Mouse (Mus musculus) heart, embryonic 11.5 days (tissue): ENCODE results near the gene Sema5a. TPM values are rescaled to one million over a fixed set of nuclear protein-coding genes. Genes with fewer than 3 reads are reported as not detected.

Source experiments
- ATAC-seq: fragments of 200-750 bp; cut with Nextera tagmentation; replicated peaks from 2 replicates; pipeline ENCODE4 v1.8.0; 2017; ENCODE audit warnings: moderate library complexity; ENCODE audit not compliant: insufficient number of reproducible peaks, low FRiP score, low TSS enrichment
- H3K27ac ChIP-seq: fragments of 300-500 bp; sonication (generic); 2 replicates; pipeline ENCODE4 v1.5.1; 2014; ENCODE audit warnings: mild to moderate bottlenecking, low read depth, low read length
- H3K27me3 ChIP-seq: fragments of 300-500 bp; sonication (generic); 2 replicates; pipeline ENCODE4 v1.6.1; 2014; ENCODE audit warnings: mild to moderate bottlenecking, low read length, mixed read lengths; ENCODE audit not compliant: control insufficient read depth, insufficient read depth
- H3K36me3 ChIP-seq: fragments of 300-500 bp; sonication (generic); 2 replicates; pipeline ENCODE4 v1.6.1; 2014; ENCODE audit warnings: mild to moderate bottlenecking, low read length, moderate library complexity, mixed read lengths; ENCODE audit not compliant: control insufficient read depth, insufficient read depth
- H3K4me1 ChIP-seq: fragments of 300-500 bp; sonication (generic); 2 replicates; pipeline ENCODE4 v1.6.1; 2014; ENCODE audit warnings: low read length; ENCODE audit not compliant: control insufficient read depth, insufficient read depth
- H3K4me2 ChIP-seq: fragments of 300-500 bp; sonication (generic); 2 replicates; pipeline ENCODE4 v1.6.1; 2014; ENCODE audit warnings: mild to moderate bottlenecking, moderate library complexity
- H3K4me3 ChIP-seq: fragments of 300-500 bp; sonication (generic); 2 replicates; pipeline ENCODE4 v1.5.1; 2014; ENCODE audit warnings: low read depth, low read length
- H3K9ac ChIP-seq: fragments of 300-500 bp; sonication (generic); 2 replicates; pipeline ENCODE4 v1.6.1; 2014; ENCODE audit warnings: mild to moderate bottlenecking, low read depth, low read length, moderate library complexity
- H3K9me3 ChIP-seq: fragments of 300-500 bp; sonication (generic); replicated peaks from 2 replicates; pipeline ENCODE4 v1.6.1; 2016; ENCODE audit warnings: low read length; ENCODE audit not compliant: control insufficient read depth
- WGBS: fragments of 180-500 bp; shearing (Covaris S2); extraction: QIAGEN DNeasy Blood & Tissue Kit; methylation state at CpG from one replicate; pipeline ENCODE4 v1.1.7; 2014; ENCODE audit not compliant: insufficient replicate concordance; 5-methylcytosine and 5-hydroxymethylcytosine counted together
- polyA plus RNA-seq: library from polyadenylated mRNA; unstranded; fragments of >200 nt; fragmentation: Nextera tagmentation; extraction: Ambion mirVana; gene quantifications from 2 replicates; pipeline ENCODE4 v1.2.1, GENCODE M21; 2014

Gene Sema5a
- polyA plus RNA-seq, 1 experiment from 2014 or later: 3.8 TPM

DNA sequence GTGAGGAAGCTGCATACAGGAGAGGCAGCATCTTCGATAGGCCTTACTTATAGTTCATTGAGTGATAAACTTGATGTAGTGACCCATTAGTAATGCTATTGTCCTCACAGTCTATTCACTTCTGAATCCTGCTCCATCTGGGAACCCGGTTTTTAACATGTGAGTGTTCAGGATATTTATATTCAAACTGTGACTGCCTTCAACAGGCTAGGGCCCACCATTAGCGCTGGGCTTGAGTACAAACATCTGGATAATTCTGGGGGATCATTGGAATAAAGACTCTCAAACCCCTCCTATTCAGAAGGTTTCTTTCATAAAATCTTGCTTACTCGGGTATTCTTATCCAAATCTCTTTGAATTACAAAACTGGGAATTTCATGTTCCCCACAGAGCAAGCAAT lies 379.5 kb downstream of the Sema5a start:
- WGBS: 80% methylated on average over 4 of the region's 4 CpGs

DNA sequence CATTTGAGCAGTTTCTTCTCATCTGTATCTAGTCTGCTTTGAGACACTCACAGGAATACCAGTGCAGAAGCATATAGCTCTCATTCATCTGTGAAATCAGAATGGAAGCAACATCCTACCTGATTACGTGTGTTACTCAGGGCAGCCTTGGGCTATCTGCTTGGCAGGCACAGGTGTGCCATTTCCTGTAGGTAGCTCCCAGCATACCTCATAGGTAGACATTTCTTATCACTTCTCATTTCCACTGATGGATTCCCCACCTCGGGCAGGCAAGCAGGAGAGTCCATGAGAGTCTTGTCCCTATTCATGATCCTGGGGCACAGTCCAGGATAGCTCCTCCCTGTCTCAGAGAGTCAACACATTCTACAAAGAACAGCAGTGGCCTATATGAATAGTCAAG lies 381.4 kb downstream of the Sema5a start:
- H3K4me2 ChIP-seq: no peak overlapping the region
- ATAC-seq: no peak
- no peak overlapping the region for H3K9ac ChIP-seq
- no peak overlapping the region for H3K4me3 ChIP-seq
- no peaks in the 10 kb centered on the region for H3K27me3 ChIP-seq
- H3K9me3 ChIP-seq: no peaks in the 10 kb centered on the region
- H3K4me1 ChIP-seq: 0 out of 2 replicates have a peak, but pooled peaks cover under 1% of the 10 kb centered on the region
- no peak overlapping the region for H3K27ac ChIP-seq
- WGBS: 68% methylated on average over 2 of the region's 2 CpGs
- no peaks in the 10 kb centered on the region for H3K36me3 ChIP-seq

More for the DNA sequence above, 379.5 kb downstream of the Sema5a start:
- no peak for ATAC-seq
- Histone ChIP-seq H3K36me3 (no peaks in the 10 kb centered on the region), H3K4me2 (no peak overlapping the region), H3K27ac (no peak overlapping the region), H3K4me3 (no peak overlapping the region), H3K27me3 (no peaks in the 10 kb centered on the region), H3K9ac (no peak overlapping the region), H3K4me1 (no peaks in the 10 kb centered on the region), H3K9me3 (no peaks in the 10 kb centered on the region)

- Histone ChIP-seq H3K27me3 (no peaks in the 10 kb centered on the region), H3K27ac (no peak overlapping the region), H3K4me1 (peaks cover 7% of the 10 kb centered on the region; the same call in 1 of the 2 replicates), H3K4me2 (no peak overlapping the region), H3K9ac (no peak overlapping the region), H3K9me3 (no peaks in the 10 kb centered on the region), H3K36me3 (no peaks in the 10 kb centered on the region), H3K4me3 (no peak overlapping the region)
- WGBS: 92% methylated on average over 8 of the region's 8 CpGs
- ATAC-seq: no peak
Measured at GRCm38 (mm10) chr15:32633713-32634112, 389.1 kb downstream of the Sema5a start.

DNA sequence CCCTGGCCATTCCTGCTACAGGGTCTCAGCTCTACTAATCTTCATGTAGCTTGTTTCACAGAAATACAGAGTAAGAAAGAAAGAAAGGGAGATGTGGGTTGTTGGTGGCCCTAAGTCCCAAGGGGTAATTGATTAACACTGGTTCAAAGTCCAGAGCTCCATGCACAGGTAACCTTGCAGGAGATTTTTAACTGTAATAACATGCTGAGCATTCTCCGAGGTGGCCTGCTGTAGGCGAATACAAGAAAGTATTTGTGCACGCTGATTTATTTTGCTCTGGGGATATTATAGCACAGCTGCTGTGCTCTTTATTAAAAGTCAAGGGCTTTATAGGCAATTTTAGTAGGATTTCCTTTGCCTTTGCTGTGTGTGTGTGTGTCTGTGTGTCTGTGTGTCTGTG lies 393.3 kb downstream of the Sema5a start:
- Histone ChIP-seq H3K4me1 (no peaks in the 10 kb centered on the region), H3K27ac (no peak overlapping the region), H3K27me3 (no peaks in the 10 kb centered on the region), H3K9me3 (no peaks in the 10 kb centered on the region), H3K4me2 (no peak overlapping the region), H3K9ac (no peak overlapping the region), H3K4me3 (no peak overlapping the region), H3K36me3 (no peaks in the 10 kb centered on the region)
- 83% methylated on average over 3 of the region's 3 CpGs for WGBS
- ATAC-seq: no peak

DNA sequence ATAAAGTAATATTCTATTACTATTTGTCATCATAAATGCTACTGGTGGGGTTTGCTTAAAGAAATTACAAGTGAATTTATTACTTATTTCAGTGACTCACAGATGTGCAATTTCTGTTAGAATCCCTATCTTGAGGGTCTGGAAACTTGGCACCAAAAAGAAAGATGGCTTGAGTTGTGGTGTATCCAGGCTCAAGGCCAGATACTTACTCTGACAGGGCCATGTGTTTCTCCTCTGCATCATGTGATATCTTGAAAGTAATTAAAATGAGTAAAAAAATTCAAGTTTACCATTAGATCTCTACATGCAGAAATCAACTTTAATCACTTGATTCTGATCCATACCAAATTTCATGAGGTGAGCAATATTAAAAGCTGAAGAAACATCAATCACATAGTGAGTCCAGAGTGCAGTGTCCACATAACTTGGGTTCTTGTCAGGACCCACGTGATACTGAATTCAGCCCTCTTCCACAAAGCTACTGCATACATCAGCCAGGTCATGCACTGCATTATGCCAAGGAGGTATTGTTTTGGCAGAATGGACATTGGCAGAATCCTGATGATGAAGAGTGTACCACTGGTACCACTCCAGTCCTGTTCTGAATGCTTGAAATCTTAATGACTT lies 402.6 kb downstream of the Sema5a start:
- H3K36me3 ChIP-seq: no peaks in the 10 kb centered on the region
- H3K9me3 ChIP-seq: no peaks in the 10 kb centered on the region
- no peak overlapping the region for H3K4me2 ChIP-seq
- no peak overlapping the region for H3K4me3 ChIP-seq
- WGBS: 71% methylated on average over 1 of the region's 1 CpGs
- no peaks in the 10 kb centered on the region for H3K27me3 ChIP-seq
- H3K4me1 ChIP-seq: no peaks in the 10 kb centered on the region
- no peak for ATAC-seq
- no peak overlapping the region for H3K9ac ChIP-seq
- H3K27ac ChIP-seq: no peak overlapping the region

GRCm38 (mm10) chr15:32654046-32654445 lies 409.4 kb downstream of the Sema5a start:
- H3K4me3 ChIP-seq: no peak overlapping the region
- no peak overlapping the region for H3K27ac ChIP-seq
- H3K27me3 ChIP-seq: no peaks in the 10 kb centered on the region
- ATAC-seq: no peak
- no peaks in the 10 kb centered on the region for H3K36me3 ChIP-seq
- no peaks in the 10 kb centered on the region for H3K4me1 ChIP-seq
- H3K4me2 ChIP-seq: no peak overlapping the region
- WGBS: 67% methylated on average over 3 of the region's 3 CpGs
- H3K9me3 ChIP-seq: no peaks in the 10 kb centered on the region
- no peak overlapping the region for H3K9ac ChIP-seq

DNA sequence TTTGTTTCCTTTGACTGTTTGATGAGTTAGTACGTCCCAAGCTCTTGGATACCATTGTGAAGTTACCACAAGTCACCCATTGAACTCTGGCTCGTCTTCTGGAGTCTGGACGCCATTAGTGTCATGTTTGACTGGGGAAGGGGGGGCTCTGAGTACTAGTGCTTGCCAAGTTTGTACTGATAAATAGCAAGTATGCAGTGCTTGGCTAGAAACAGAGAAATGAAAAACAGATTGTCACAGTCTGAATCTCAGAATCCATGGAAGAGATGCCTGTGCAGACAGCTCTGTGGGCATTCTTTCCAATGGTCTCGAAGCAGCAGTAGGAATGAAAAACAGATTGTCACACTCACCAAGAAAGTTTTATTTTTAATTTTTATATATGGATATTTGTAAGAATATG lies 411.4 kb downstream of the Sema5a start:
- ATAC-seq: no peak
- H3K4me1 ChIP-seq: no peaks in the 10 kb centered on the region
- 77% methylated on average over 4 of the region's 4 CpGs for WGBS
- H3K4me2 ChIP-seq: no peak overlapping the region
- H3K27me3 ChIP-seq: no peaks in the 10 kb centered on the region
- H3K9me3 ChIP-seq: no peaks in the 10 kb centered on the region
- no peak overlapping the region for H3K27ac ChIP-seq
- no peak overlapping the region for H3K9ac ChIP-seq
- H3K4me3 ChIP-seq: no peak overlapping the region
- H3K36me3 ChIP-seq: no peaks in the 10 kb centered on the region

DNA sequence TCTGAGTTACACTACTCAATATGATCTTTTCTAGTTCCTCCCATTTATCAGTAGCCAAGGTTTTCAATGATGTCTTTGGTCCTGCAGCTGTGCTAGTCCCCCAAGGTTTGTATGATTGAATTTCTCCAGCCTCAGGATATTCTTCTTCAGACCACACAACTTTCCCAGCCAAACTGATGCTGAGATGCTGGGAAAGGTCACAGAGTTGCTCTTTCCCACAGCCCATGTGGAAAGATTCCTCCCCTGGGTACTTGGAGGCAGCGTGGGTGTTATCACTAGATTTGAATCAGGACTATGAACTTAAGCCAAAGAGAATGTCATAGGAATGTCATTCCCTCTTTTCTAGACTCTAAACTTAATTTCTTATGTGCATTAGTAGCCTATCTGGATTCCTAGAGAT lies 431.8 kb downstream of the Sema5a start:
- Histone ChIP-seq H3K4me1 (no peaks in the 10 kb centered on the region), H3K36me3 (no peaks in the 10 kb centered on the region), H3K27ac (no peak overlapping the region), H3K4me2 (no peak overlapping the region), H3K9me3 (no peaks in the 10 kb centered on the region), H3K9ac (no peak overlapping the region), H3K4me3 (no peak overlapping the region), H3K27me3 (no peaks in the 10 kb centered on the region)
- ATAC-seq: no peak
- 38% methylated on average over 1 of the region's 1 CpGs for WGBS

- ATAC-seq: no peak
- 74% methylated on average over 4 of the region's 4 CpGs for WGBS
- H3K4me3 ChIP-seq: no peak overlapping the region
Measured at GRCm38 (mm10) chr15:32685152-32685551, 440.5 kb downstream of the Sema5a start.

More at GRCm38 (mm10) chr15:32685152-32685551, 440.5 kb downstream of the Sema5a start:
- H3K4me2 ChIP-seq: no peak overlapping the region
- H3K27ac ChIP-seq: no peak overlapping the region
- H3K27me3 ChIP-seq: no peaks in the 10 kb centered on the region
- no peaks in the 10 kb centered on the region for H3K4me1 ChIP-seq
- no peaks in the 10 kb centered on the region for H3K9me3 ChIP-seq
- H3K36me3 ChIP-seq: no peaks in the 10 kb centered on the region
- no peak overlapping the region for H3K9ac ChIP-seq
